Mouse (Mus musculus) CH12F3 (cell line): Measurements from ENCODE around the gene Bhlhb9.
"Not testable (repeated sequence)": the region's sequence is repeated elsewhere in the genome, so short reads cannot be mapped to it uniquely, and the experiment has no call there.

ENCODE experiments used
- in situ Hi-C: fragments of 300-500 bp; cut with MboI; formaldehyde crosslinking; loops from 2 replicates; pipeline ENCODE4 v1.14.3; 2020; ENCODE audit warnings: low sequenced_read_pairs

The Bhlhb9 gene

DNA sequence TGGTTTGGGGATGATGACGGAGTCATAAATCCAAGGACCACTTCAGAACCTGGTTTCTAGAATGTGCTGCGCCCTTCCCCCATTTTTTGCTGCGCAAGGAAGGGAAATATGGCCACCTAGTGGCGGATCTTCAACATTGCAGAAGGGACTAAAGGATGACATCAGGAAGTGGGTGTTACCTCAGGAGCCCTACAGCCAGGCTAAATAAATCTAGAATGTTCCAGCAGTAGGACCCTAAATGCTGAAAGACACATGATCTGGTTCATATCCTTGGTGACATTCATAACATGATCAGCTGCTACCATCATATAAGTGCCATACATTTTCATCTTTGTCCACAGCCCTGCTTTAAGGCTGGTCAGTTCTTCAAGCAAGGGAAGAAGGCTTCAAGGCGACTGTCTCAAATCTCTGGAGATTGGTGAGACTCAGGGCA is at the start of gene Bhlhb9:
Gene Bhlhb9 (plus strand): TSS at position 383 of the 433 bp plus-strand sequence.
- in situ Hi-C loops = not testable (repeated sequence)

- in situ Hi-C loops = no loop called here
These were observed 44.6 kb upstream of the Bhlhb9 start for GRCm38 (mm10) chrX:135752832-135753231.

- in situ Hi-C loops = no loop called here
These were observed 35.7 kb upstream of the Bhlhb9 start for GRCm38 (mm10) chrX:135761707-135762106.

GRCm38 (mm10) chrX:135768043-135768548 is 29.3 kb upstream of the Bhlhb9 start:
- in situ Hi-C loops = no loop called here

DNA sequence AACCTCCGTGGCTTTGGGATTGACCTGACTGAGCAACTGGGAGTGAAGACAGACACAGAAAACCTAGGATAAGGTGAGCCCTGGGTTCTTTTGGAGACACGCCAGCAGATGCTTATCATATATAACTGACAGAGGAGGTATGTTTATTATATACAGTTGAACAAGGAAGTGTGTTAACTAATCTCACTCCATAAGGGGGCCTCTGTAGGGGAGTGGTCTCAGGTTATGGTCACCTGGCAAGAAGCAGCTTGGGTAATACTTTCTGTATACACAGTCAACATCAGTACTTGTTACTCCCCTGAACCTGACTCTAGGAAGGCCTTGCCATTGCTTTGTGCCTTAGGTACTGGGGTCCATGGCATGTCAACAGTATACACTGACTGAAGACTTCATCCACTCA is 28.8 kb upstream of the Bhlhb9 start:
- in situ Hi-C loops = no loop called here

DNA sequence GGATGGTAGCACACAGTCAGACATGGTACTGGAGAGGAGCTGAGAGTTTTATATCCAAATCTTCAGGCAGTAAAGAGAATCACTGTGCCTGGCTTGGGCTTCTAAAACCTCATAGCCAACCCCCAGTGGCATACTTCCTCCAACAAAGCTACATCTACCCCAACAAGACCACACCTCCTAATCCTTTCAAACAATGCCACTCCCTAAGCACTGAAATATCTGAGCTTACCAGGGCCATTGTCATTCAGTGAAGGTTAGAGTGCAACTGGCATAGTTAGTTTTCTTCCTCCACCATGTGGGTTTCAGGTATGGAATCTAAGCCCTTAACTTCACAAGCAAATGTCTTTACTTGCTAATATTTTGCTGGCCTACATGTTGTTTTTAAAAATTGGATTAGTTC is 5.9 kb upstream of the Bhlhb9 start:
- in situ Hi-C loops = no loop called here

DNA sequence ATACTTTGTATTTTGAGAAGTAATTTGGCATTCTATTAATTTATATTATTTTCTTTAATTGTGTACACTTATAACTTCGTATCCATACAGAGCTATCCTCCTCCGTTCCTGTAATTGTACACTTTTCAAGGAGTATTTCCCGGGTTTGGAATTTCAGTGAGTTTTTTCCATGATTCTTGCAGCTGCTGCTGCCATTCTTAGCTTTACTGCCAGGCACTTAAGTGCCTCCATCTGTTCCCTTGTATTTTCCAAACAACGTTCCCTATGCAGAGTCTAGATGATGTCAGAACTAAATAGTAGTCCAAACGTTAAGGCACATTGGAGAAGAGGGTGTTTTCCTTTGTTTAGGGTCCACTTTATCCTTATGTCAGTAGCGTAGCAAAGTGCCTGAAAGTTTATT is 5.1 kb upstream of the Bhlhb9 start:
- in situ Hi-C loops = no loop called here

- in situ Hi-C loops = not testable (repeated sequence)
These were observed 1.6 kb upstream of the Bhlhb9 start for GRCm38 (mm10) chrX:135795591-135796304.

DNA sequence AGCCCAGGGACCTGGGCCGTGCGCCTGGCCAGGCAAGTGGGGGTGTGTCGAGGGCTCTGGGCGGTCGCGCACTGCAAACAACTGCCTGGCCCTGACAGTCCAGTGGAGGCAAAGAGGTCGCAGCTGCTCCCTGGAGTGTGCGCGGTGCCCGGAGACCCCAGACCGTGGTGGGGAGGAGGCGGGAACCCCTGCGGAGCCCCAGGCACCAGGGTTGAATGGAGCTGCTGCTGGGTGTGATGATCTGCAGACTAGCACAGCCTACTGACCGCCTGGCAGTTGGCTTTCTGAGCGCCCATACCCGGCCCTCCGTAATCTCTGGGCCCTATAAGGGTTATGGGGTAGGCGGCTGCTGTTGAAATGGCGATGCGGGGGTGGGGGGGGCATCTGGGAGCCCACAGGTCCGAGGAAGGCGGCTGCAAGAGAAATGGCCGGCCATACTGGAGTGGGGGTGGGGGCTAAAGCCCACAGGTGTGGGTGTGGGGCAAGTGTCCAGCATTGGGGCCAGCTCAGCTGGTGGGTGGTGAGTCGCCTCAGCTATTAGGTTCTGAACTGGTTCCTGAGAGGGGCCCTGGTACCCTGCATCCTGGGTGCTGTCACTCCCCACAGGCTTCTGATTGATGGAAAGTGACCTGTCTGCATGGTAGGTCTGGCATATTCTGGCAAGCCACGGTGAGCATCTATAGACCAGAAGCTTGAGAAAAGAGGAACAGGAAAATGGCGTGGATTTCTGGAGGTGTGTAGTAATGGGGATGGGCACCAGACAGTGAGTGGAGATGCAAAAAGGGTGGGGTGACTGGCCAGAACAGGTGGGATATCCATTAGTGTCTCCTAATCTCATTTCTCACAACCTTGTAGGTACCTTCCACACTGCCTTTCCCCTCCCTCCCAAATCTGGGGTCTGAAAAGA is 836 bp upstream of the Bhlhb9 start:
- in situ Hi-C loops = not testable (repeated sequence)

DNA sequence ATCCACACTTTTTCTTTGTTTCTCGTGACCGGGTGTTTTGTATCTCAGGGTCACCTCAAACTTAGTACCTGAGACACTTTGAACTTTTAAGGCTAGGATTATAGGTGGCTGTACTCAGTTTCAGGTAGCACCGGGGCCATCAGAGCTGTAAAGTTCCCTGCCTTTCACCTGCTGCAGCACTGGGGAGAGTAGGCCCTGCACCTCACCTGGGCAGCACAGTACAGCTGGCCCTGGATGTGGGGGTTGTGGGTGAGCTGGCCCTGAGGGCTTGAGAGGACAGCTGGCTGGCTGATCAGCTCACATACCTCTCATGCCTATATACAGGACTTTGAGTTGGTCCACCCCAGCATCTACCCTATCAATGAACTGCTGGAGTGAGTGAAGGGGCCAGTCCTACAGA is 6.8 kb downstream of the Bhlhb9 start:
- in situ Hi-C loops = loop anchor here (25.0 kb wide), 1 partner anchor 158 kb away; no protein-coding TSS in a partner anchor

GRCm38 (mm10) chrX:135805780-135806179 is 8.4 kb downstream of the Bhlhb9 start:
- in situ Hi-C loops = loop anchor here (25.0 kb wide), 1 partner anchor 157 kb away; no protein-coding TSS in a partner anchor

GRCm38 (mm10) chrX:135835896-135836295 is 38.5 kb downstream of the Bhlhb9 start:
- in situ Hi-C loops = not testable (repeated sequence)

DNA sequence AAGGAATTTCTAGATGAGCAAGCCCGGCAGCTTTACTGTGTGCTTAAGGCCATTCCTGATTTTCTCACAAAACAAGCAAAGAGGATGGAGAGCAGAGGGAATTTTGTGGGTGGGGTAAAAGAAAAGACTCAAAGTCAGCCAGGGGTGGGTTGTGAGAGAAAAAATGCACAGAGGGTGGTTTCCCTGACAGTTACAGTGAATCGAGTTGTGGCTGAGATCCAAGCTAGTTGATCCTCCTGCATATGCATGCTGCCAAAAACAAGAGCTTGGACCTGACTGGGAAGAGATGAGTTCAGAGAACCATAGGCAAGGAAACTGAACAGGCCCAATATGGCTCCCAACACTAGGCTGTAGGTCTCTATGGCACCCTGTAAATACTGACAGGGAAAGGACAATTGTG is 40.5 kb downstream of the Bhlhb9 start:
- in situ Hi-C loops = no loop called here

DNA sequence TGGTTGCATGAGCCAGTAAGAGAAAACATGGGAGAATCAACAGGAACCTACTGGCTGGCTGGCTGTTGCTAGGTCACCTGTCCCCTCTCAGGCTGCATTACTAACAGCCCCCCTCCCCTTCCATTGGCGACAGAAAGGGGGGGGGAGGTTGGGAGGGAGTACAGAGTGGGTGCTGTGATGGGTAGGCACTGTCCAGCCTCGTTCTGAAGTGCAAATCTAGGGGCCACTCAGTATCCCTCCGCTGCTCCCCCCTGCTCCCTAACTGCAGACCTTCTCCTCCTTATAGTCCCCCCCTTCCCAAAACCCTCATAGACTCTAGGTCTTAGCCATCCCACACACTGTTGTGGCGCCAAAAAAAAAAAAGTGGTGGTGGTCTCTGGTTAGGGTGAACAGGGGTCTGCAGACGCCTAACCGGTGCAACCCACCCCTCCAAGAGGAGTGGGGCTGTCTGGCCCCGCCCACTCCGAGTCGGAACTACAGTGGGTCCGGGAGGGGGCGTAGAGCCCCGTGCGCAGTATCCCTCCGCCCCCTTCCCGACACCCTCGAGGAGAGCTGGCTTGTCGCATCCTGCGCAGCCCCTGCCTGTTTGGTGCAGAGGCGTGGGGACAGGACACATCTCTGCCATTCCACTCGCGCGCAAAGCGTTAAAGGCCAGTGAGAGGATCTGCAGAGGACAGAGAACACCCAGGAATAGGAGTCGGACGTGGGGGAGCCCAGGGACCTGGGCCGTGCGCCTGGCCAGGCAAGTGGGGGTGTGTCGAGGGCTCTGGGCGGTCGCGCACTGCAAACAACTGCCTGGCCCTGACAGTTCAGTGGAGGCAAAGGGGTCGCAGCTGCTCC is 41.3 kb downstream of the Bhlhb9 start, which contains the start of gene Gprasp2:
Gene Gprasp2 (plus strand): TSS at position 514 of the 840 bp plus-strand sequence.
- in situ Hi-C loops = not testable (repeated sequence)

DNA sequence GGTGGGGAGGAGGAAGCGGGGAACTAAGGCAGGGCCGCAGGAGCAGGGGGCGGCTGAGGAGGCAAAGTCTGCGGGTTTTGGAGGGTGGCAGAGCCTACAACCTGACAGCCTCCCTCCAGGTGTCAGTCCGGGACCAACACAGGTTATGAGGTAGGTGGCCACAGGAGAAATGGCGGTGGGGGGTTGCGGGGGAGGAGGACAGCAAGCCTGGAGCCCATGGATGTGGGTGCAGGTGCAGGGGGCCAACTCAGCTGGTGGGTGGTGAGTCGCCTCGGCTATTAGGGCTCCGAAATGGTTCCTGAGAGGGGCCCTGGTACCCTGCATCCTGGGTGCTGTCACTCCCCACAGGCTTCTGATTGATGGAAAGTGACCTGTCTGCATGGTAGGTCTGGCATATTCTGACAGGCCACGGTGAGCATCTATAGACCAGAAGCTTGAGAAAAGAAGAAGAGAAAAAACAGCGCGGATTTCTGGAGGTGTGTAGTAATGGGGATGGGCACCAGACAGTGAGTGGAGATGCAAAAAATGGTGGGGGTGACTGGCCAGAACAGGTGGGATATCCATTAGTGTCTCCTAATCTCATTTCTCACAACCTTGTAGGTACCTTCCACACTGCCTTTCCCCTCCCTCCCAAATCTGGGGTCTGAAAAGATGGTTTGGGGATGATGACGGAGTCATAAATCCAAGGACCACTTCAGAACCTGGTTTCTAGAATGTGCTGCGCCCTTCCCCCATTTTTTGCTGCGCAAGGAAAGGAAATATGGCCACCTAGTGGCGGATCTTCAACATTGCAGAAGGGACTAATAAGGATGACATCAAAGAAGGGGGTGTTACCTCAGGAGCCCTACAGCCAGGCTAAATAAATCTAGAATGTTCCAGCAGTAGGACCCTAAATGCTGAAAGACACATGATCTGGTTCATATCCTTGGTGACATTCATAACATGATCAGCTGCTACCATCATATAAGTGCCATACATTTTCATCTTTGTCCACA is 42.3 kb downstream of the Bhlhb9 start:
- in situ Hi-C loops = not testable (repeated sequence)

GRCm38 (mm10) chrX:135866806-135867205 is 69.4 kb downstream of the Bhlhb9 start:
- in situ Hi-C loops = not testable (repeated sequence)

GRCm38 (mm10) chrX:135876679-135877078 is 79.3 kb downstream of the Bhlhb9 start:
- in situ Hi-C loops = no loop called here

DNA sequence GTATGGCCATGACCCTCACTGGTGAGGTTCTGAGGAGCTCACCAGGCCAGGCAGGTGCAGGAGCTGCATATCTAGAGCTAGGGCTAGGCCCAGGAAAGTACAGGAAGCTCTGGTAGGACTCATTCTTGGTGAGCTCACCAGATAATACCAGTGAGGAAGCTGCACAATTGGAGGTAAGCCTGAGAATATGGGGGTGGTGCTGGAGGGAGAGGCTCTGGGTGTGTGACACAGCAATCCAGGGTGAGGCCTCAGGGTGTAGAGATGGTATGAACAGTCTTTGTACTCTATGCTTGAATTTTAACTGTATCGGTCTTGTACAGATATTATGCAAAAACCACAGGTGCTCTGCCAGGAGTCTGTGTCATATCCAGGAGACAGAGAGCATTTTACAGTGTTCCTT is 82.2 kb downstream of the Bhlhb9 start:
- in situ Hi-C loops = no loop called here
